Mouse (Mus musculus) kidney, adult 10 weeks (tissue): ENCODE results near the gene Atp1a4. TPM values are rescaled to one million over a fixed set of nuclear protein-coding genes. Genes with fewer than 3 reads are reported as not detected.

Experiments
- polyA plus RNA-seq: library from polyadenylated mRNA; stranded (reverse); fragments of 350-450 nt; fragmentation: Illumina TruSeq; extraction: RNeasy Lipid Tissue Mini Kit (QIAGEN cat#74804); gene quantifications from one replicate; pipeline ENCODE4 v1.2.3, GENCODE M21; 2014; ENCODE audit warnings: low read depth, low replicate concordance

Gene Atp1a4
- not detected for polyA plus RNA-seq

GRCm38 (mm10) chr1:172258314-172258713 is at the start of gene Atp1a4:
Gene Atp1a4 (minus strand): TSS chr1:172258414.

GRCm38 (mm10) chr1:172297611-172298537 is 39.7 kb upstream of the Atp1a4 start, which contains the start of gene Atp1a2:
Gene Atp1a2 (minus strand): TSS chr1:172298064.

GRCm38 (mm10) chr1:172261477-172262078 is 3.4 kb upstream of the Atp1a4 start, which contains the start of gene Igsf8:
Gene Igsf8 (plus strand): TSS chr1:172261641.

GRCm38 (mm10) chr1:172219451-172220406 is 38.5 kb downstream of the Atp1a4 start, which contains the start of gene Casq1:
Gene Casq1 (minus strand): TSS chr1:172219868.

GRCm38 (mm10) chr1:172206141-172206917 is 51.9 kb downstream of the Atp1a4 start, which contains the start of gene Pea15a:
Gene Pea15a (minus strand): TSS chr1:172206804.

Other genes starting within 250 kb of the Atp1a4 start
- 0.93 TPM for gene Vangl2, start 230.0 kb downstream of the Atp1a4 start, polyA plus RNA-seq
- not detected for gene Nhlh1, start 200.8 kb downstream of the Atp1a4 start, polyA plus RNA-seq
- 171 TPM for gene Copa, start 175.9 kb downstream of the Atp1a4 start, polyA plus RNA-seq
- 14.1 TPM for gene Ncstn, start 175.6 kb downstream of the Atp1a4 start, polyA plus RNA-seq
- gene Pex19, start 131.7 kb downstream of the Atp1a4 start, polyA plus RNA-seq, result 62.7 TPM
- 107 TPM for gene Dcaf8, start 110.3 kb downstream of the Atp1a4 start, polyA plus RNA-seq
- 47.7 TPM for gene Pea15a, start 51.6 kb downstream of the Atp1a4 start, polyA plus RNA-seq
- gene Casq1, start 38.5 kb downstream of the Atp1a4 start, polyA plus RNA-seq, result not detected
- not detected for gene Igsf8, start 3.2 kb upstream of the Atp1a4 start, polyA plus RNA-seq
- 1.3 TPM for gene Atp1a2, start 39.6 kb upstream of the Atp1a4 start, polyA plus RNA-seq
- not detected for gene Kcnj9, start 70.9 kb upstream of the Atp1a4 start, polyA plus RNA-seq
- 64.0 TPM for gene Kcnj10, start 82.8 kb upstream of the Atp1a4 start, polyA plus RNA-seq
- 13.3 TPM for gene Pigm, start 118.1 kb upstream of the Atp1a4 start, polyA plus RNA-seq
- 6.0 TPM for gene Slamf9, start 216.9 kb upstream of the Atp1a4 start, polyA plus RNA-seq
- gene Igsf9, start 223.4 kb upstream of the Atp1a4 start, polyA plus RNA-seq, result 0.40 TPM
- 26.8 TPM for gene Tagln2, start 241.6 kb upstream of the Atp1a4 start, polyA plus RNA-seq